ENCODE assay signal across 16 mouse cellular contexts in the genomic region with DNA sequence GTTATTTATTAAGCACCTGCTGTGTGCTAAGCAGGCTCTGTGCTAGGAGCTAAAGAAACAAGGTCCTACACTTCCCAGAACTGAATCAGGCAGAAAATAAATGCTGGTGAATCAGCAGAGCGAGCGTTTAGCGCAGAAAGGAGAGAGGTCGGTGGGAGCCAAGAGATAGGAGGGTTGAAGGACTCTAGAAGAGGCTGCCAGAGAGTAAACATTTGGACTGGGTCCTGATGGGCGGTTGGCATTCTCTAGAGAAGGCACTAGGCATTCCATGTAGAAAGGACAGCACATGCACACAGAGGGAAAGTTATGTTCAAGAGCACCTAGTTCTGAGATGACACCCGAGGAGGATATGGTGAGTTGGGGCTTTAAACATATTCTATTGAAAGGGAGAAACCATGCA. TPM values are rescaled to one million over a fixed set of nuclear protein-coding genes. Genes with fewer than 3 reads are reported as not detected.
A peak's percentile ranks its signal among the peaks of the same experiment; 100 is the strongest.
DNase-seq lines count a peak whose midpoint lies in the region; ATAC-seq and TF ChIP-seq lines count a peak whose summit lies in the region.
"Had no signal": no experiment of that assay in that cellular context is flagged by ENCODE, and none has a peak within 500 bp of the region (broad histone marks: within the 10 kb centered on the region; RNA-seq: fewer than 3 reads in every experiment).

No protein-coding gene starts in this region.

- DNase-seq in cerebellum, adult 2 months, result peak; percentile 43 to 72
- DNase-seq in cerebellum, adult 8-10 months, result no peak
- DNase-seq in midbrain, embryonic 14.5 days, result no peak
- DNase-seq in frontal cortex, postnatal 36 days (ENCODE audit: low spot score in 2 of 2), result no peak
- no peak for DNase-seq in thymus, adult 2 months
- DNase-seq: forebrain, postnatal 0 days; gastrocnemius, postnatal 25 days; layer of hippocampus, postnatal 36 days; lung, postnatal 10 days; right cerebral cortex, adult 18-20 months; thymus, postnatal 14 days had no signal

- no peaks in the 10 kb centered on the region for H3K27me3 ChIP-seq in cerebellum, adult 2 months (ENCODE audit: control insufficient read depth, insufficient read depth, low read length)
- no peaks in the 10 kb centered on the region for H3K27me3 ChIP-seq in midbrain, embryonic 16.5 days (ENCODE audit: control insufficient read depth, insufficient read depth, low read depth, low read length)
- no peaks in the 10 kb centered on the region for H3K27me3 ChIP-seq in midbrain, embryonic 14.5 days (ENCODE audit: control insufficient read depth, insufficient read depth, low read length)
- no peaks in the 10 kb centered on the region for H3K27me3 ChIP-seq in heart, embryonic 14.5 days (ENCODE audit: control insufficient read depth, insufficient read depth, low read length)
- no peaks in the 10 kb centered on the region; the same call in 1 of the 2 replicates for H3K27me3 ChIP-seq in thymus, adult 2 months (ENCODE audit: control insufficient read depth, insufficient read depth, low read length)

- no peaks in the 10 kb centered on the region for H3K4me1 ChIP-seq in cerebellum, adult 2 months (ENCODE audit: control insufficient read depth, insufficient read depth, low read length)
- H3K4me1 ChIP-seq in midbrain, embryonic 16.5 days (ENCODE audit: control insufficient read depth, insufficient read depth, low read length), result peaks cover 8% of the 10 kb centered on the region; the same call in 1 of the 2 replicates
- H3K4me1 ChIP-seq in midbrain, embryonic 14.5 days (ENCODE audit: control insufficient read depth, insufficient read depth, low read length), result 0 out of 2 replicates have a peak, but pooled peaks cover 4% of the 10 kb centered on the region
- H3K4me1 ChIP-seq in heart, embryonic 14.5 days (ENCODE audit: control insufficient read depth in 2 of 2, insufficient read depth in 2 of 2, low read length in 2 of 2), result peaks cover 9 to 26% of the 10 kb centered on the region in 2 experiments
- no peaks in the 10 kb centered on the region for H3K4me1 ChIP-seq in thymus, adult 2 months (replicated peaks; ENCODE audit: control insufficient read depth, insufficient read depth, low read length)
- H3K4me1 ChIP-seq: embryonic facial prominence, embryonic 12.5 days had no signal

- no peak overlapping the region for H3K9ac ChIP-seq in midbrain, embryonic 16.5 days (ENCODE audit: low read depth, low read length)
- no peak overlapping the region for H3K9ac ChIP-seq in midbrain, embryonic 14.5 days (replicated peaks; ENCODE audit: low read length)
- H3K9ac ChIP-seq in heart, embryonic 14.5 days (ENCODE audit: low read length), result no peak overlapping the region
- H3K9ac ChIP-seq: embryonic facial prominence, embryonic 12.5 days; forebrain, postnatal 0 days; liver, embryonic 15.5 days had no signal

- 35% methylated on average over 6 of the region's 6 CpGs for WGBS in cerebellum, adult 2 months
- 84% methylated on average over 6 of the region's 6 CpGs for WGBS in midbrain, embryonic 16.5 days
- 82% methylated on average over 6 of the region's 6 CpGs for WGBS in midbrain, embryonic 14.5 days
- 36% methylated on average over 6 of the region's 6 CpGs for WGBS in heart, embryonic 14.5 days
- WGBS in thymus, adult 2 months, result 90% methylated on average over 6 of the region's 6 CpGs

- H3K9me3 ChIP-seq in midbrain, embryonic 16.5 days (replicated peaks; ENCODE audit: control insufficient read depth, low read length, poor library complexity, severe bottlenecking), result no peaks in the 10 kb centered on the region
- no peaks in the 10 kb centered on the region for H3K9me3 ChIP-seq in midbrain, embryonic 14.5 days (ENCODE audit: control insufficient read depth, low read length)
- H3K9me3 ChIP-seq in heart, embryonic 14.5 days (ENCODE audit: control insufficient read depth, low read length), result no peaks in the 10 kb centered on the region
- H3K9me3 ChIP-seq: embryonic facial prominence, embryonic 12.5 days; liver, embryonic 15.5 days had no signal

- H3K4me3 ChIP-seq in cerebellum, adult 2 months (replicated peaks; ENCODE audit: insufficient read depth, low read depth, low read length), result no peak overlapping the region
- H3K4me3 ChIP-seq in midbrain, embryonic 16.5 days (ENCODE audit: low read depth, low read length), result no peak overlapping the region
- no peak overlapping the region for H3K4me3 ChIP-seq in midbrain, embryonic 14.5 days (replicated peaks; ENCODE audit: low read depth, low read length)
- H3K4me3 ChIP-seq in heart, embryonic 14.5 days (ENCODE audit: control insufficient read depth in 1 of 2, insufficient read depth in 1 of 2, low read depth in 1 of 2, low read length in 2 of 2), result no peak overlapping the region
- H3K4me3 ChIP-seq in thymus, adult 2 months (ENCODE audit: control insufficient read depth, insufficient read depth, low read length), result no peak overlapping the region
- H3K4me3 ChIP-seq: embryonic facial prominence, embryonic 12.5 days; liver, embryonic 15.5 days; myocyte had no signal

- H3K36me3 ChIP-seq in midbrain, embryonic 16.5 days (ENCODE audit: control insufficient read depth, insufficient read depth, low read length), result no peaks in the 10 kb centered on the region
- no peaks in the 10 kb centered on the region for H3K36me3 ChIP-seq in midbrain, embryonic 14.5 days (ENCODE audit: control insufficient read depth, insufficient read depth, low read length)
- no peaks in the 10 kb centered on the region for H3K36me3 ChIP-seq in heart, embryonic 14.5 days (ENCODE audit: control insufficient read depth, insufficient read depth, low read length)
- H3K36me3 ChIP-seq in thymus, adult 2 months (ENCODE audit: control insufficient read depth, insufficient read depth, low read length), result no peaks in the 10 kb centered on the region
- H3K36me3 ChIP-seq: embryonic facial prominence, embryonic 12.5 days; liver, embryonic 15.5 days had no signal

- ATAC-seq in midbrain, embryonic 16.5 days, result no peak
- no peak for ATAC-seq in midbrain, embryonic 14.5 days (ENCODE audit: low FRiP score, low TSS enrichment)
- ATAC-seq in heart, embryonic 14.5 days (ENCODE audit: insufficient number of reproducible peaks, insufficient read depth, low FRiP score, low read depth), result no peak
- ATAC-seq: forebrain, postnatal 0 days had no signal

- H3K27ac ChIP-seq in cerebellum, adult 2 months (ENCODE audit: insufficient read depth, low read length), result no peak overlapping the region
- H3K27ac ChIP-seq in midbrain, embryonic 16.5 days (ENCODE audit: low read length), result no peak overlapping the region
- H3K27ac ChIP-seq in midbrain, embryonic 14.5 days (replicated peaks; ENCODE audit: low read depth, low read length), result no peak overlapping the region
- peak overlapping the region; percentile 30 to 68; a peak in 3 of 4 replicates for H3K27ac ChIP-seq in heart, embryonic 14.5 days (replicated peaks in 1 of 2; ENCODE audit: control insufficient read depth in 1 of 2, insufficient read depth in 1 of 2, low read depth in 2 of 2, low read length in 2 of 2)
- H3K27ac ChIP-seq in thymus, adult 2 months (ENCODE audit: control insufficient read depth, insufficient read depth, low read length), result no peak overlapping the region
- H3K27ac ChIP-seq: embryonic facial prominence, embryonic 12.5 days; liver, embryonic 15.5 days had no signal

- no peak for TF ChIP-seq CTCF in cerebellum, adult 2 months (IDR thresholded peaks at IDR 0.05; ENCODE audit: borderline replicate concordance, insufficient read depth, low read depth, low read length)
- no peak for TF ChIP-seq CTCF in thymus, adult 2 months (IDR thresholded peaks at IDR 0.05; ENCODE audit: borderline replicate concordance, control insufficient read depth, extremely low read depth, insufficient read depth, low read length, poor library complexity)

- peak overlapping the region; percentile 10; the same call in 1 of the 2 replicates for H3K4me2 ChIP-seq in midbrain, embryonic 16.5 days (ENCODE audit: low read length)
- no peak overlapping the region for H3K4me2 ChIP-seq in midbrain, embryonic 14.5 days (ENCODE audit: low read length)
- H3K4me2 ChIP-seq in heart, embryonic 14.5 days (ENCODE audit: low read length), result peak overlapping the region; percentile 83; the same call in 1 of the 2 replicates
- H3K4me2 ChIP-seq: embryonic facial prominence, embryonic 12.5 days; liver, embryonic 15.5 days had no signal

- TF ChIP-seq POLR2A in cerebellum, adult 2 months (IDR thresholded peaks at IDR 0.05; ENCODE audit: borderline replicate concordance, insufficient read depth, low read length), result no peak
- TF ChIP-seq POLR2A in thymus, adult 2 months (IDR thresholded peaks at IDR 0.05; ENCODE audit: control insufficient read depth, extremely low read depth, insufficient read depth, low read length, poor library complexity), result no peak

RNA-seq across cellular contexts. Expression of a gene that starts 2.6 kb away (rescaled TPM):
- polyA plus RNA-seq in cerebellum, adult 2 months (2012; rRNA removed), result 171 and 206 TPM in 2 replicates
- polyA plus RNA-seq in midbrain, embryonic 16.5 days (2015; fragmentation: Nextera tagmentation; extraction: Ambion mirVana), result 126 and 133 TPM in 2 replicates
- 68.5 and 79.4 TPM in 2 replicates for polyA plus RNA-seq in midbrain, embryonic 14.5 days (2014; fragmentation: Nextera tagmentation; extraction: Ambion mirVana)
- polyA plus RNA-seq in heart, embryonic 14.5 days (2014; fragmentation: Nextera tagmentation; extraction: Ambion mirVana), result 53.3 and 57.7 TPM in 2 replicates
- polyA plus RNA-seq in thymus, adult 2 months (2012; rRNA removed), result 1.4 and 6.4 TPM in 2 replicates

Comparison
In these comparisons a context has a peak if more than half of its experiments do, and no peak if none do; other contexts are left out.
1. DNase-seq: peak in cerebellum, adult 2 months (2 of 2); none in cerebellum, adult 8-10 months (single experiment), midbrain, embryonic 14.5 days (single experiment), frontal cortex, postnatal 36 days (0 of 2) and thymus, adult 2 months (single experiment).
2. H3K27ac ChIP-seq: peak in heart, embryonic 14.5 days (2 of 2); none in cerebellum, adult 2 months (single experiment), midbrain, embryonic 16.5 days (single experiment), midbrain, embryonic 14.5 days (single experiment) and thymus, adult 2 months (single experiment).